11 mouse cellular contexts compared by ENCODE assay signal in the genomic region with DNA sequence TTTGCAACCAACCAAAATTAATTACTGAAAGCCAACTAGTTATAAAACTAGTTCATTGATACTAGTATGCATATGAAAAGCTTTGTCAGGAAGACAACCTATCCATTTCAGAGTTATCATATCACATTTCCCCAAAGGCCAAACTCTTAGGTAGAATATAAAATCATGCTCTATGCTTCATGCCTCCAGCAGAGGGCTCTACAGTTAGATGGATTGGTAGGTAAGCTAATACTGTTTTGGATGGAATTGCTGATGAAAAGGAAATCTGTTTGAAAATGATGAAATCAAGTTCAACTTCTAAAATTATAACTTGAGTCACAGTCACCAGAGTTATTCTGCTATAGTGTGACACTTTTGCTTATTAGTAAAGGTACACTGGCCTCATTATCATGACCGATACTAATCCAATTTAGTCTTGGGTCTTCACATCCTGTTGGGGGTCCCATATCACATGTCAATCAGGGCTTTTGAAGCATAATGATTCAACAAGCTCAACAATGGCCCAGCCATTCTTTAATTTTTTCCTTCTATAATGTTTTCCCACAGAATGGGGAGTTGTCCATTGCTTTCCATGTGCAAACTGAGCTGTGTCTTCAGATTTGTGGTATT.
DNase-seq lines count a peak whose midpoint lies in the region; TF ChIP-seq lines count a peak whose summit lies in the region.
"Had no signal": no experiment of that assay in that cellular context is flagged by ENCODE, and none has a peak within 500 bp of the region (broad histone marks: within the 10 kb centered on the region; RNA-seq: fewer than 3 reads in every experiment).

No protein-coding gene starts in this region.

- H3K27ac ChIP-seq in cerebellum, adult 2 months (ENCODE audit: insufficient read depth, low read length), result no peak overlapping the region
- H3K27ac ChIP-seq: embryonic facial prominence, embryonic 15.5 days had no signal

- no peaks in the 10 kb centered on the region for H3K4me1 ChIP-seq in cerebellum, adult 2 months (ENCODE audit: control insufficient read depth, insufficient read depth, low read length)
- H3K4me1 ChIP-seq: embryonic facial prominence, embryonic 15.5 days had no signal

- DNase-seq in cerebellum, adult 2 months, result peak in 1 of 2 experiments; percentile 6
- DNase-seq in cerebellum, postnatal 36 days, result no peak
- peak; percentile 24 for DNase-seq in kidney, postnatal 10 days
- no peak for DNase-seq in kidney, postnatal 4 days
- DNase-seq in brain, adult 2 months (ENCODE audit: low read depth, low spot score), result peak; percentile 74
- DNase-seq in mesoderm, embryonic 11.5 days (ENCODE audit: low read depth, low spot score), result peak; percentile 23
- DNase-seq in heart, adult 9 months (ENCODE audit: low spot score in 2 of 2), result no peak
- DNase-seq in left cerebral cortex, postnatal 10 days (ENCODE audit: extremely low spot score in 1 of 2, low spot score in 2 of 2), result no peak
- DNase-seq: right cerebral cortex, postnatal 25 days; thymus, postnatal 4 days had no signal

- intact Hi-C loops in left cerebral cortex, postnatal 10 days (cut with DNase I), result no loop called here

- peak; percentile 24; the same call in 1 of the 2 replicates for TF ChIP-seq CTCF in cerebellum, adult 2 months (IDR thresholded peaks at IDR 0.05; ENCODE audit: borderline replicate concordance, insufficient read depth, low read depth, low read length)

- no peak overlapping the region for H3K4me3 ChIP-seq in cerebellum, adult 2 months (replicated peaks; ENCODE audit: insufficient read depth, low read depth, low read length)
- H3K4me3 ChIP-seq: embryonic facial prominence, embryonic 15.5 days had no signal

- WGBS in cerebellum, adult 2 months, result 87% methylated on average over 1 of the region's 1 CpGs

- no peaks in the 10 kb centered on the region for H3K27me3 ChIP-seq in cerebellum, adult 2 months (ENCODE audit: control insufficient read depth, insufficient read depth, low read length)
- H3K27me3 ChIP-seq: embryonic facial prominence, embryonic 15.5 days had no signal

- no peak for TF ChIP-seq POLR2A in cerebellum, adult 2 months (IDR thresholded peaks at IDR 0.05; ENCODE audit: borderline replicate concordance, insufficient read depth, low read length)

Comparison
In these comparisons a context has a peak if more than half of its experiments do, and no peak if none do; other contexts are left out.
1. DNase-seq: peak in kidney, postnatal 10 days (single experiment), brain, adult 2 months (single experiment) and mesoderm, embryonic 11.5 days (single experiment); none in cerebellum, postnatal 36 days (0 of 2), kidney, postnatal 4 days (0 of 2), heart, adult 9 months (0 of 2) and left cerebral cortex, postnatal 10 days (0 of 2).